Mouse (Mus musculus): Measurements from ENCODE around the gene Cfc1.

GRCm38 (mm10) chr1:34507986-34508385 is 27.5 kb upstream of the Cfc1 start:
- TF ChIP-seq GATA1 (IDR thresholded peaks at IDR 0.05; ENCODE audit: low read length) (no peak), TAL1 (IDR thresholded peaks at IDR 0.05; ENCODE audit: low read length) (no peak)

Data from erythroblast, embryonic 14.5 days (primary cell).